Mouse (Mus musculus): ENCODE measurements around the gene Gm14743.
"Not testable (repeated sequence)": the region's sequence is repeated elsewhere in the genome, so short reads cannot be mapped to it uniquely, and the experiment has no call there.

Gene Gm14743

GRCm38 (mm10) chrX:78245821-78246220 lies at the start of gene Gm14743:
Gene Gm14743 (minus strand): TSS chrX:78245921.
- DNase-seq (ENCODE audit: extremely low read depth, low read depth, low spot score): not testable (repeated sequence)

GRCm38 (mm10) chrX:78202829-78203228 lies 42.9 kb downstream of the Gm14743 start:
- DNase-seq (ENCODE audit: extremely low read depth, low read depth, low spot score): no peak

GRCm38 (mm10) chrX:78202220-78202619 lies 43.5 kb downstream of the Gm14743 start:
- DNase-seq (ENCODE audit: extremely low read depth, low read depth, low spot score): not testable (repeated sequence)

All from fat pad, adult 2 months (tissue).